Mouse (Mus musculus) small intestine, adult 2 months (tissue): Measurements from ENCODE around the gene Recql5.

Source experiments
- CTCF ChIP-seq: fragments of 200-500 bp; IDR thresholded peaks from 2 replicates; pipeline ENCODE4 v1.5.1; 2012; ENCODE audit warnings: low read depth, mild to moderate bottlenecking, control low read depth, inconsistent platforms, low read length, moderate library complexity, mixed read lengths; ENCODE audit not compliant: insufficient replicate concordance, insufficient read length; ENCODE audit errors: extremely low read depth
- POLR2A ChIP-seq: fragments of 200-500 bp; IDR thresholded peaks from 2 replicates; pipeline ENCODE4 v1.6.1; 2012; ENCODE audit warnings: low read depth, mild to moderate bottlenecking, control low read depth, inconsistent platforms, low read length, moderate library complexity

GRCm38 (mm10) chr11:115933108-115933746 is at the start of gene Recql5, which contains the start of gene Sap30bp:
- TF ChIP-seq CTCF (no peak), POLR2A (peak; percentile 31)
